Mouse (Mus musculus) cerebellum, postnatal 25 days (tissue): Measurements from ENCODE around the gene Ceacam14.

Source experiments
- DNase-seq, 2 experiments: peaks; one replicate each; pipeline ENCODE4 v3.0.0; 2021; ENCODE audit warnings: mixed read lengths in 2 of 2

Gene Ceacam14

DNA sequence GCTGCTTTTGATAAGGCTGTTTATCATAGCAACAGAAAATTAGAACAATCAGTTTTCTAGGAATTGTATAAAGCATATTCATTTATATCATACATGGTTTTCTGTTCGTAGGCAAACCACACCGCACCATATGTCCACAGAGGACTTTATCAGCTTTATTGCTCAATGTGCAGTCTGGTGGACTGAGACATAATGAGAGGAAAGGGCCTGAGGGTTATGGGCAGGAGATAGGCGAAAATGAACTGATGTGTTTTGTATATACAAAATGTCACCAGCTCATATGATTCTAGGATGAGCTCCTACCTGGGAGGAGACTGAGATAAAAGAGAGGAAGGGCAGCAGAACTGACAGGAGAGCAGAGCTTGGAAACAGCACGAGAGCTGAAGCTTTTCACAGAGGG, at the start of gene Ceacam14:
Ceacam14 (plus strand) TSS at position 301 of the 400 bp plus-strand sequence.
- DNase-seq = no peak
